Mouse (Mus musculus): ENCODE measurements around the gene Meis1. TPM values are rescaled to one million over a fixed set of nuclear protein-coding genes. Genes with fewer than 3 reads are reported as not detected.

The Meis1 gene
- polyA plus RNA-seq, 1 experiment = 5.0 TPM

DNA sequence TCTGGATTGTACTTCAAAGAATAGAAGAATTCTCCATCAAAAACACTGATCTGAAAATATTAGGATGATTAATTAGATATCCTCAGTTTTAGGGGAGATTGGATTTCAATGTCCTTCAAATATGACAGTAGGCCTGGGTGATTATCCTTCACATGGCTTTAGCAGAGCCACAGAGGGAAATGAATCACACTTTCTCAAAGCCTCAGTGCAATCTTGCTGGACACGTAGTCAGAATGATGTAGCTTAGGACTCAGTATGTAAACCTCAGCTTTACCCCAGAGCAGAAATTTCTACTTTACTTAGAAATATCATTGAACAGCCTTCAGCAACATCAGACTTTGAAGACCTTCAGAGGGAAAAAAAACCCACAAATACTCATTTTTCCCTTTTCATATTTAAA, 113.9 kb downstream of the Meis1 start:
- H3K36me3 ChIP-seq (ENCODE audit: control insufficient read depth, insufficient read depth, low read length) = no peaks in the 10 kb centered on the region
- H3K4me3 ChIP-seq (ENCODE audit: extremely low read depth, insufficient read depth, insufficient read length) = no peak overlapping the region
- no peaks in the 10 kb centered on the region for H3K4me1 ChIP-seq (ENCODE audit: control insufficient read depth, insufficient read depth, insufficient read length)
- H3K27ac ChIP-seq (ENCODE audit: insufficient read depth, low read length) = no peak overlapping the region
- WGBS = 93% methylated on average over 1 of the region's 1 CpGs
- no peak for DNase-seq (ENCODE audit: low read depth in 1 of 2, low spot score in 2 of 2)
- no peak for TF ChIP-seq POLR2A (IDR thresholded peaks at IDR 0.05; ENCODE audit: low read depth, low read length)
- TF ChIP-seq CTCF (IDR thresholded peaks at IDR 0.05; ENCODE audit: extremely low read depth, insufficient read depth, insufficient read length, insufficient replicate concordance) = no peak
- no peaks in the 10 kb centered on the region for H3K27me3 ChIP-seq (ENCODE audit: control insufficient read depth, insufficient read depth, low read length)

DNA sequence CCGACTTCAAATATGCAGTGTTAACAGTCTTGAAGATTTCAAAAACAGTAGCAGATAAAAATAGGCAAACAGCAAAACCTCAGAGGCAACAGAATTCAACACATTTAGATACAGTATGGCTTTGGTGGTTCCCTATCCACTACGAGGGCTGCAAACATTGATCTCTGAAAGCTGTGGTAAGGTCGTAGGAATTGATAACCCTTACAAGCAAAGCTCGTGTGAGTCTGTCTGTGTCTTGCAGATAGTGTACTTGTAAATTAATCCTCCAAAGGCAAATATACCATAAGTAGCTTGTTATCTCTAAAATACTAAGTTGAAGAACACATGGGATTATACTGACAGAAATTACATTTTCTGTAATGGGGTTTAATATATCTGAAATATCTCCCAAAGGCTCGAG, 114.5 kb downstream of the Meis1 start:
- 66% methylated on average over 5 of the region's 5 CpGs for WGBS
- no peak overlapping the region for H3K4me3 ChIP-seq (ENCODE audit: extremely low read depth, insufficient read depth, insufficient read length)
- no peak for DNase-seq (ENCODE audit: low read depth in 1 of 2, low spot score in 2 of 2)
- no peak overlapping the region for H3K27ac ChIP-seq (ENCODE audit: insufficient read depth, low read length)
- TF ChIP-seq POLR2A (IDR thresholded peaks at IDR 0.05; ENCODE audit: low read depth, low read length) = no peak
- TF ChIP-seq CTCF (IDR thresholded peaks at IDR 0.05; ENCODE audit: extremely low read depth, insufficient read depth, insufficient read length, insufficient replicate concordance) = no peak
- no peaks in the 10 kb centered on the region for H3K4me1 ChIP-seq (ENCODE audit: control insufficient read depth, insufficient read depth, insufficient read length)
- H3K36me3 ChIP-seq (ENCODE audit: control insufficient read depth, insufficient read depth, low read length) = no peaks in the 10 kb centered on the region
- no peaks in the 10 kb centered on the region for H3K27me3 ChIP-seq (ENCODE audit: control insufficient read depth, insufficient read depth, low read length)

DNA sequence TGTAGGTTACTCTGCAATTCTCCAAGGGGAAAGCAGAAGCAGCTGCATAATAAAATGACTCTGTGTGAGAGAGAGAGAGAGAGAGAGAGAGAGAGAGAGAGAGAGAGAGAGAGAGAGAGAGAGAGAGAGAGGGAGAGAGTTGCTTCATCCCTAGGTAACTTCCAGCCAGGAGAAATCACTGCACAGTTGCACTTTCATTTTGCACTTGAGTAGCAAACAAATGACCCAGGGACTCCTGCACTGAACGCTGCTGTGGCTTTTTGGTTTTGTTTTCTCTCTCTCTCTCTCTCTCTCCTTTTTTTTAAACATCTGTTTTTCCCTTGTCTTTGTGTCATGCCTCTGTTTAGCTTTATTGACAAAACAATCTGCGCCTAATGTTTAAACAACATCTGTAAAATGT, 118.3 kb downstream of the Meis1 start:
- WGBS = 48% methylated on average over 2 of the region's 2 CpGs
- Histone ChIP-seq H3K4me3 (ENCODE audit: extremely low read depth, insufficient read depth, insufficient read length) (no peak overlapping the region), H3K27me3 (ENCODE audit: control insufficient read depth, insufficient read depth, low read length) (no peaks in the 10 kb centered on the region), H3K4me1 (ENCODE audit: control insufficient read depth, insufficient read depth, insufficient read length) (no peaks in the 10 kb centered on the region), H3K27ac (ENCODE audit: insufficient read depth, low read length) (no peak overlapping the region), H3K36me3 (ENCODE audit: control insufficient read depth, insufficient read depth, low read length) (no peaks in the 10 kb centered on the region)
- DNase-seq (ENCODE audit: low read depth in 1 of 2, low spot score in 2 of 2) = no peak
- no peak for TF ChIP-seq POLR2A (IDR thresholded peaks at IDR 0.05; ENCODE audit: low read depth, low read length)
- no peak for TF ChIP-seq CTCF (IDR thresholded peaks at IDR 0.05; ENCODE audit: extremely low read depth, insufficient read depth, insufficient read length, insufficient replicate concordance)

DNA sequence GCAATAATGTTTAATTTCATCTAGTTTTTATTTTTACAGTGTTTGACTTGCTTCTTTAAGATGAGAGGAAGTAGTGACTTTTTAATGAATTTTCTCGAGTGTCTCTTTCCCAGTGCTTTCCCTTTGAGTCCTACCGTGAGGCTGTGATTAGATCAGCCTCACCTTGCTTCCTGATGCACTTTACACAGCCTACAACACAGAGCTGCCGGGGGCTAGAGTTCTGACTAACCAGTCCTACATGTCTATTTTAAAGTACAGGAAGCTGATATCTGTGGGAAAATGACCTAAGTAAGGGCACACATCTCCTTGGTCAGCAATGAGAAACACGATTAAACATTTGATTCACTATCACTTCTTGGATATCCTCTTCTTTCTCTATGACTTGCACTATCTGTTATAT, 119.9 kb downstream of the Meis1 start:
- Histone ChIP-seq H3K36me3 (ENCODE audit: control insufficient read depth, insufficient read depth, low read length) (no peaks in the 10 kb centered on the region), H3K27ac (ENCODE audit: insufficient read depth, low read length) (no peak overlapping the region), H3K4me3 (ENCODE audit: extremely low read depth, insufficient read depth, insufficient read length) (no peak overlapping the region), H3K4me1 (ENCODE audit: control insufficient read depth, insufficient read depth, insufficient read length) (no peaks in the 10 kb centered on the region), H3K27me3 (ENCODE audit: control insufficient read depth, insufficient read depth, low read length) (no peaks in the 10 kb centered on the region)
- WGBS = 27% methylated on average over 4 of the region's 4 CpGs
- DNase-seq (ENCODE audit: low read depth in 1 of 2, low spot score in 2 of 2) = no peak
- TF ChIP-seq POLR2A (IDR thresholded peaks at IDR 0.05; ENCODE audit: low read depth, low read length) (no peak), CTCF (IDR thresholded peaks at IDR 0.05; ENCODE audit: extremely low read depth, insufficient read depth, insufficient read length, insufficient replicate concordance) (no peak)

DNA sequence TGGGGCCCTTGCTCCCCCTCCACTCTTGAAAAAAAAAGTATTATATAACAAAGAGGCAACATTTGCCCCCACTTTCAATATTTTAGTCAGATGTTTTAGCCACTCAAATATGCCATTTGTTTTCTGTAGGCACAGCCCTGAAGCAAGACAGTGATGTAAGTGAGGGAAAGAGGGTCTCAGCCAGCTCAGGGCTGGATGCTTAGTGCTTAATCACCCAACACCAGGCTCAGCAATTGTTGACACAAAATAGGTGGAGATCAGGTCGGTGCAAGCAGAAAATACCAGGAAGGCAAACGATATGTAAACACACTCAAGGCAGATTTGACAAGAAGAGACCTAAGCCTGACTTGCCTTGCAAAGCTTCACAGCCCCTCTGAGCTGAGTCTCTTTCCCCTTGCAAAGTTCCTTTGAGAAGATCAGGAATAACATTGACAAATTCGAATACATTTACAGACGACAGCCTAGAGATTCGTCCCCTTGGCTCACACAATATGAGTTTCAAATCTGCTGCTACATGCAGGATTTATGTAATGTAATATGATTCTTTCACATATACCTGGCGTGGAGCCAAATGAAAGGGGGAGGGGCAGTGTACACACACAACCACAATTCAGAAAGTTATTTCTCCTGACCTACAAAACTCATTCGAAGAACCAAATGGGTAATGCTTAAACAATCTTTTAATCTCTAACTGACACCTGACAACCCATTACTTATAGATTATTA, 120.7 kb downstream of the Meis1 start:
- no peak overlapping the region for H3K4me3 ChIP-seq (ENCODE audit: extremely low read depth, insufficient read depth, insufficient read length)
- H3K36me3 ChIP-seq (ENCODE audit: control insufficient read depth, insufficient read depth, low read length) = no peaks in the 10 kb centered on the region
- 29% methylated on average over 7 of the region's 7 CpGs for WGBS
- no peaks in the 10 kb centered on the region for H3K27me3 ChIP-seq (ENCODE audit: control insufficient read depth, insufficient read depth, low read length)
- H3K4me1 ChIP-seq (ENCODE audit: control insufficient read depth, insufficient read depth, insufficient read length) = no peaks in the 10 kb centered on the region
- no peak for TF ChIP-seq CTCF (IDR thresholded peaks at IDR 0.05; ENCODE audit: extremely low read depth, insufficient read depth, insufficient read length, insufficient replicate concordance)
- no peak for TF ChIP-seq POLR2A (IDR thresholded peaks at IDR 0.05; ENCODE audit: low read depth, low read length)
- H3K27ac ChIP-seq (ENCODE audit: insufficient read depth, low read length) = no peak overlapping the region
- DNase-seq (ENCODE audit: low read depth in 1 of 2, low spot score in 2 of 2) = no peak

DNA sequence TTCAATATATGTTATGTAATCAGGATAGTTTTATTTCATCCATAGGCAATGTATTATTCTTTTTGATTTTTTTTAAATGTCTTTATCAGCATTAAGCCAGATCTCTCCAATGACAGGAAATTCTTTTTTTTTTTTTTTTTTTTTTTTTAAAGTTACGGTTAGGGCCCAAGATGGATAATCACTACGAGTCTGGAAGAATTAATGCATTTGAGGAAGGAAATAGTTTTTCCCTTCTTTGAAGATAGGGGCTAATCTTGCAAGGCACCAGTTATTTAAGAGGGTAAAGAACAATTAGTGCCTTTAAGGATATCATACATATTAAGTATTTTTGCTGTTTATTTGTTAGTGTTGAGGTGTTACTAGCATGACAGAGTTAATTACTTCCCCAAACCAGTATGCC, 121.5 kb downstream of the Meis1 start:
- no peaks in the 10 kb centered on the region for H3K4me1 ChIP-seq (ENCODE audit: control insufficient read depth, insufficient read depth, insufficient read length)
- TF ChIP-seq CTCF (IDR thresholded peaks at IDR 0.05; ENCODE audit: extremely low read depth, insufficient read depth, insufficient read length, insufficient replicate concordance) = no peak
- TF ChIP-seq POLR2A (IDR thresholded peaks at IDR 0.05; ENCODE audit: low read depth, low read length) = no peak
- no peak overlapping the region for H3K27ac ChIP-seq (ENCODE audit: insufficient read depth, low read length)
- H3K4me3 ChIP-seq (ENCODE audit: extremely low read depth, insufficient read depth, insufficient read length) = no peak overlapping the region
- no peak for DNase-seq (ENCODE audit: low read depth in 1 of 2, low spot score in 2 of 2)
- no peaks in the 10 kb centered on the region for H3K36me3 ChIP-seq (ENCODE audit: control insufficient read depth, insufficient read depth, low read length)
- no peaks in the 10 kb centered on the region for H3K27me3 ChIP-seq (ENCODE audit: control insufficient read depth, insufficient read depth, low read length)
- WGBS = 54% methylated on average over 2 of the region's 2 CpGs

DNA sequence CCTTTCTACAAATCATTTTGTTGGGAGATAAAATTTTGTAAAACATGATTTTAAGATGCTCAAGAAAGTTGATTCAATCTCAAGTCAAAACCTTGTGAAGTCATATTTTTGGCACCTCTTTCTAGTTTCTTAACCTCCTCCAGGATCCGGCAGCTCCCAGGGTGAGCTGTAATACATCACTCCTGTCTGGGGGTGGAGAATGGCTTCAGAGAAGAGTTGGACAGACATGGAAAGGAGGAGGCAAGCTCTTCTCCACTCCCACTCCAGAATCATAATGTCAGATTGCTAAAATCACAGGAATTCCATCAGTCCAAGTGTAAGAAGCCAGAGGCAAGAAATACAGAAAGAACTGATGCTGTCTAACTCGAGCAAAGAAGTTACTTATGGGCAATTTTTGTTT, 126.3 kb downstream of the Meis1 start:
- no peak for DNase-seq (ENCODE audit: low read depth in 1 of 2, low spot score in 2 of 2)

More for the DNA sequence above, 126.3 kb downstream of the Meis1 start:
- TF ChIP-seq POLR2A (IDR thresholded peaks at IDR 0.05; ENCODE audit: low read depth, low read length) = no peak
- TF ChIP-seq CTCF (IDR thresholded peaks at IDR 0.05; ENCODE audit: extremely low read depth, insufficient read depth, insufficient read length, insufficient replicate concordance) = no peak
- Histone ChIP-seq H3K36me3 (ENCODE audit: control insufficient read depth, insufficient read depth, low read length) (no peaks in the 10 kb centered on the region), H3K27ac (ENCODE audit: insufficient read depth, low read length) (no peak overlapping the region), H3K4me3 (ENCODE audit: extremely low read depth, insufficient read depth, insufficient read length) (no peak overlapping the region), H3K27me3 (ENCODE audit: control insufficient read depth, insufficient read depth, low read length) (no peaks in the 10 kb centered on the region), H3K4me1 (ENCODE audit: control insufficient read depth, insufficient read depth, insufficient read length) (no peaks in the 10 kb centered on the region)
- WGBS = 80% methylated on average over 2 of the region's 2 CpGs
